ENCODE assay signal across 8 mouse cellular contexts in genomic region chr10:112271803-112272165, GRCm38 (mm10). TPM values are rescaled to one million over a fixed set of nuclear protein-coding genes. Genes with fewer than 3 reads are reported as not detected.
DNase-seq lines count a peak whose midpoint lies in the region; ATAC-seq and TF ChIP-seq lines count a peak whose summit lies in the region.

No protein-coding gene starts in this region.

- no peak for TF ChIP-seq CTCF in heart, postnatal 0 days (IDR thresholded peaks at IDR 0.05; ENCODE audit: low read depth)

- TF ChIP-seq EP300 in heart, postnatal 0 days (IDR thresholded peaks at IDR 0.05; ENCODE audit: low read depth) = no peak

- H3K4me3 ChIP-seq in heart, postnatal 0 days (ENCODE audit: low read depth, low read length) = peak overlapping the region; percentile 48
- peak overlapping the region; percentile 44 for H3K4me3 ChIP-seq in limb, embryonic 15.5 days

- H3K9me3 ChIP-seq in heart, postnatal 0 days (replicated peaks; ENCODE audit: control insufficient read depth, low read length) = no peaks in the 10 kb centered on the region
- no peaks in the 10 kb centered on the region for H3K9me3 ChIP-seq in limb, embryonic 15.5 days

- H3K9ac ChIP-seq in heart, postnatal 0 days (replicated peaks; ENCODE audit: low read depth, low read length) = no peak overlapping the region
- H3K9ac ChIP-seq in limb, embryonic 15.5 days = no peak overlapping the region

- WGBS in heart, postnatal 0 days = under 1% methylated on average over 34 of the region's 36 CpGs
- under 1% methylated on average over 36 of the region's 36 CpGs for WGBS in limb, embryonic 15.5 days

- peak overlapping the region; percentile 91 for H3K4me2 ChIP-seq in heart, postnatal 0 days (ENCODE audit: low read depth, low read length)
- H3K4me2 ChIP-seq in limb, embryonic 15.5 days = peak overlapping the region; percentile 90

- ATAC-seq in heart, postnatal 0 days (ENCODE audit: insufficient read depth, low read depth) = no peak
- ATAC-seq in limb, embryonic 15.5 days (ENCODE audit: insufficient number of reproducible peaks, low FRiP score, low TSS enrichment, low read depth) = no peak
- no peak for ATAC-seq in activated CD4-positive, CD25-positive, alpha-beta regulatory T cell, adult 4 months

- peaks cover 30% of the 10 kb centered on the region for H3K27me3 ChIP-seq in heart, postnatal 0 days (ENCODE audit: control insufficient read depth, insufficient read depth, low read length)
- peaks cover 61% of the 10 kb centered on the region for H3K27me3 ChIP-seq in limb, embryonic 15.5 days

- H3K27ac ChIP-seq in heart, postnatal 0 days (ENCODE audit: low read depth) = no peak overlapping the region
- no peak overlapping the region for H3K27ac ChIP-seq in limb, embryonic 15.5 days

- DNase-seq in layer of hippocampus, postnatal 10 days (ENCODE audit: low spot score in 2 of 2) = peak; percentile 21 to 40
- no peak for DNase-seq in layer of hippocampus, adult 8-10 months (ENCODE audit: low spot score in 2 of 2)
- peak; percentile 51 for DNase-seq in embryo, embryonic 10.5 days (ENCODE audit: low spot score)
- no peak for DNase-seq in heart, postnatal 0 days (ENCODE audit: low spot score)
- peak; percentile 18 for DNase-seq in right cerebral cortex, postnatal 25 days
- DNase-seq in cerebellum, adult 11-12 months = no peak

- H3K36me3 ChIP-seq in heart, postnatal 0 days (replicated peaks; ENCODE audit: control insufficient read depth, insufficient read depth, low read length) = no peaks in the 10 kb centered on the region
- no peaks in the 10 kb centered on the region for H3K36me3 ChIP-seq in limb, embryonic 15.5 days

- H3K4me1 ChIP-seq in heart, postnatal 0 days (ENCODE audit: control insufficient read depth, insufficient read depth) = peaks cover 8% of the 10 kb centered on the region; the same call in 1 of the 2 replicates
- H3K4me1 ChIP-seq in limb, embryonic 15.5 days = peaks cover 23% of the 10 kb centered on the region

RNA-seq across cellular contexts. Expression of gene Kcnc2, which starts 0.9 kb away (rescaled TPM):
- 10 to 100 TPM; 39.9 to 41.4 TPM for total RNA-seq in layer of hippocampus, postnatal 10 days (2021)
- 10 to 100 TPM; 68.2 to 90.2 (median 76.8) TPM for total RNA-seq in layer of hippocampus, adult 8-10 months (2022)
- total RNA-seq in heart, postnatal 0 days (2014; rRNA removed; ENCODE audit: low replicate concordance) = 1.2 and 3.0 TPM in 2 replicates
- polyA plus RNA-seq in heart, postnatal 0 days (2015; fragmentation: Nextera tagmentation; extraction: Ambion mirVana) = 1.1 and 1.2 TPM in 2 replicates
- 0.42 and 0.51 TPM in 2 replicates for polyA plus RNA-seq in limb, embryonic 15.5 days (2015; fragmentation: Nextera tagmentation; extraction: Ambion mirVana)
- polyA plus RNA-seq in activated CD4-positive, CD25-positive, alpha-beta regulatory T cell, adult 4 months (2017; shearing (Covaris generic)) = not detected

Comparison
In these comparisons a context has a peak if more than half of its experiments do, and no peak if none do; other contexts are left out.
1. DNase-seq: peak in layer of hippocampus, postnatal 10 days (2 of 2), embryo, embryonic 10.5 days (single experiment) and right cerebral cortex, postnatal 25 days (single experiment); none in layer of hippocampus, adult 8-10 months (0 of 2), heart, postnatal 0 days (single experiment) and cerebellum, adult 11-12 months (single experiment).
2. RNA of gene Kcnc2, which starts 0.9 kb away (total RNA-seq): 68.2 to 90.2 TPM in layer of hippocampus, adult 8-10 months and 39.9 to 41.4 TPM in layer of hippocampus, postnatal 10 days; 1.2 to 3.0 TPM in heart, postnatal 0 days; every median in the first group is over 10 times any median in the second.